20 mouse cellular contexts compared by ENCODE assay signal in genomic region chr9:53835976-53836375, GRCm38 (mm10). TPM values are rescaled to one million over a fixed set of nuclear protein-coding genes. Genes with fewer than 3 reads are reported as not detected.
"Had no signal": no experiment of that assay in that cellular context is flagged by ENCODE, and none has a peak within 500 bp of the region (broad histone marks: within the 10 kb centered on the region; RNA-seq: fewer than 3 reads in every experiment).

No protein-coding gene starts in this region.

- H3K4me2 ChIP-seq: limb, embryonic 15.5 days; liver, embryonic 11.5 days; lung, embryonic 14.5 days; midbrain, embryonic 12.5 days; midbrain, embryonic 15.5 days; neural tube, embryonic 13.5 days had no signal

- H3K4me3 ChIP-seq: limb, embryonic 15.5 days; midbrain, embryonic 12.5 days; midbrain, embryonic 15.5 days; neural tube, embryonic 13.5 days had no signal

- DNase-seq: kidney, adult 18-20 months; kidney, adult 9 months; kidney, postnatal 14 days; left cerebral cortex, postnatal 4 days; liver, postnatal 0 days; lung, embryonic 14.5 days; retina, postnatal 1 day; thymus, adult 18-20 months; thymus, postnatal 36 days had no signal

- H3K36me3 ChIP-seq: limb, embryonic 15.5 days; midbrain, embryonic 12.5 days; midbrain, embryonic 15.5 days; neural tube, embryonic 13.5 days had no signal

- H3K27me3 ChIP-seq: limb, embryonic 15.5 days; midbrain, embryonic 12.5 days; midbrain, embryonic 15.5 days; neural tube, embryonic 13.5 days had no signal

- ATAC-seq: intestine, embryonic 16.5 days; liver, postnatal 0 days; lung, postnatal 0 days; midbrain, embryonic 15.5 days had no signal

- H3K9ac ChIP-seq: limb, embryonic 15.5 days; liver, embryonic 14.5 days; liver, postnatal 0 days; lung, embryonic 14.5 days; midbrain, embryonic 12.5 days; midbrain, embryonic 15.5 days; neural tube, embryonic 13.5 days had no signal

- H3K4me1 ChIP-seq: limb, embryonic 15.5 days; midbrain, embryonic 12.5 days; midbrain, embryonic 15.5 days; neural tube, embryonic 13.5 days had no signal

- H3K27ac ChIP-seq: limb, embryonic 15.5 days; liver, embryonic 14.5 days; macrophage; midbrain, embryonic 12.5 days; midbrain, embryonic 15.5 days; neural tube, embryonic 13.5 days had no signal

- H3K9me3 ChIP-seq: limb, embryonic 15.5 days; midbrain, embryonic 12.5 days; midbrain, embryonic 15.5 days; neural tube, embryonic 13.5 days had no signal

RNA-seq across cellular contexts. Expression of gene Sln, which starts 14.0 kb away (rescaled TPM):
- polyA plus RNA-seq: macrophage; midbrain, embryonic 12.5 days; midbrain, embryonic 15.5 days; small intestine, adult 2 months; urinary bladder, adult 2 months had no signal
